Mouse (Mus musculus): ENCODE measurements around the gene Gm10644.

Gm10644 gene

GRCm38 (mm10) chr8:83934222-83934621 is 20.8 kb downstream of the Gm10644 start:
- DNase-seq: no peak

- peak; percentile 27 for DNase-seq
These were observed 28.7 kb downstream of the Gm10644 start for GRCm38 (mm10) chr8:83926266-83926665.

- peak; percentile 81 for DNase-seq
These were observed 30.4 kb downstream of the Gm10644 start for GRCm38 (mm10) chr8:83924585-83924984.

GRCm38 (mm10) chr8:83922727-83923126 is 32.3 kb downstream of the Gm10644 start:
- peak; percentile 49 for DNase-seq

GRCm38 (mm10) chr8:83921558-83921957 is 33.4 kb downstream of the Gm10644 start:
- DNase-seq: peak; percentile 83

GRCm38 (mm10) chr8:83917566-83917965 is 37.4 kb downstream of the Gm10644 start:
- no peak for DNase-seq

GRCm38 (mm10) chr8:83916015-83916414 is 39.0 kb downstream of the Gm10644 start:
- DNase-seq: no peak

- DNase-seq: no peak
These were observed 40.1 kb downstream of the Gm10644 start for GRCm38 (mm10) chr8:83914860-83915259.

GRCm38 (mm10) chr8:83914232-83914631 is 40.8 kb downstream of the Gm10644 start:
- DNase-seq: no peak

GRCm38 (mm10) chr8:83911809-83912731 is 42.9 kb downstream of the Gm10644 start:
- DNase-seq: no peak

- DNase-seq: no peak
These were observed 45.7 kb downstream of the Gm10644 start for GRCm38 (mm10) chr8:83909311-83909710.

- DNase-seq: no peak
These were observed 46.4 kb downstream of the Gm10644 start for GRCm38 (mm10) chr8:83908583-83908982.

GRCm38 (mm10) chr8:83902961-83903666 is 51.9 kb downstream of the Gm10644 start:
- DNase-seq: no peak

- DNase-seq: no peak
These were observed 53.2 kb downstream of the Gm10644 start for GRCm38 (mm10) chr8:83901566-83902485.

GRCm38 (mm10) chr8:83900957-83901270 is 54.1 kb downstream of the Gm10644 start:
- DNase-seq: no peak

- DNase-seq: no peak
These were observed 54.6 kb downstream of the Gm10644 start for GRCm38 (mm10) chr8:83900266-83900956.

- peak; percentile 86 for DNase-seq
These were observed 55.4 kb downstream of the Gm10644 start, which contains the start of gene Adgrl1 for GRCm38 (mm10) chr8:83899363-83900252. Gene Adgrl1 (plus strand): TSS chr8:83900105.

GRCm38 (mm10) chr8:83898985-83899362 is 56.0 kb downstream of the Gm10644 start:
- peak; percentile 66 for DNase-seq

GRCm38 (mm10) chr8:83898456-83898855 is 56.5 kb downstream of the Gm10644 start:
- peak; percentile 60 for DNase-seq

GRCm38 (mm10) chr8:83897211-83897610 is 57.8 kb downstream of the Gm10644 start:
- peak; percentile 47 for DNase-seq

- DNase-seq: no peak
These were observed 58.5 kb downstream of the Gm10644 start for GRCm38 (mm10) chr8:83896461-83896860.

All from kidney, adult 9 months (tissue).